Mouse (Mus musculus): ENCODE results near the gene Rock2. TPM values are rescaled to one million over a fixed set of nuclear protein-coding genes. Genes with fewer than 3 reads are reported as not detected.

Rock2 gene
- total and polyA plus RNA-seq, 3 experiments: 3.5 to 78.0 (median 59.7) TPM

GRCm38 (mm10) chr12:16900625-16901222 lies 6.0 kb downstream of the Rock2 start:
- H3K4me1 ChIP-seq (ENCODE audit: insufficient read depth, low read depth, low read length): peaks cover 45% of the 10 kb centered on the region
- no peak overlapping the region for H3K4me3 ChIP-seq (ENCODE audit: low read depth, low read length)
- no peaks in the 10 kb centered on the region for H3K27me3 ChIP-seq (ENCODE audit: insufficient read depth, low read length)
- ATAC-seq (ENCODE audit: extremely low read depth, insufficient number of reproducible peaks, low FRiP score, poor library complexity, severe bottlenecking) (0 out of 2 replicates have a peak, but pooled peaks have one; percentile 22), DNase-seq (ENCODE audit: low spot score) (no peak)
- TF ChIP-seq CTCF (IDR thresholded peaks at IDR 0.05; ENCODE audit: low read depth, low read length) (no peak), POLR2AphosphoS5 (IDR thresholded peaks at IDR 0.05; ENCODE audit: insufficient replicate concordance, low read depth, low read length) (no peak), TAL1 (conservative IDR thresholded peaks at IDR 0.05; ENCODE audit: low read depth, low read length) (no peak), GATA2 (IDR thresholded peaks at IDR 0.05; ENCODE audit: borderline replicate concordance, low read depth, low read length) (no peak), GATA1 (IDR thresholded peaks at IDR 0.05; ENCODE audit: borderline replicate concordance, low read length) (no peak)
- peaks cover 3% of the 10 kb centered on the region for H3K36me3 ChIP-seq (replicated peaks)
- H3K9me3 ChIP-seq (replicated peaks): no peaks in the 10 kb centered on the region

- no peaks in the 10 kb centered on the region for H3K9me3 ChIP-seq (replicated peaks)
- H3K4me3 ChIP-seq (ENCODE audit: low read depth, low read length): no peak overlapping the region
- peaks cover 3% of the 10 kb centered on the region for H3K36me3 ChIP-seq (replicated peaks)
- no peak for TF ChIP-seq POLR2AphosphoS5 (IDR thresholded peaks at IDR 0.05; ENCODE audit: insufficient replicate concordance, low read depth, low read length)
- TF ChIP-seq CTCF (IDR thresholded peaks at IDR 0.05; ENCODE audit: low read depth, low read length): no peak
- TF ChIP-seq GATA1 (IDR thresholded peaks at IDR 0.05; ENCODE audit: borderline replicate concordance, low read length): no peak
- no peak for TF ChIP-seq GATA2 (IDR thresholded peaks at IDR 0.05; ENCODE audit: borderline replicate concordance, low read depth, low read length)
- no peak for TF ChIP-seq TAL1 (conservative IDR thresholded peaks at IDR 0.05; ENCODE audit: low read depth, low read length)
- ATAC-seq (ENCODE audit: extremely low read depth, insufficient number of reproducible peaks, low FRiP score, poor library complexity, severe bottlenecking) (no peak), DNase-seq (ENCODE audit: low spot score) (no peak)
- peaks cover 20% of the 10 kb centered on the region for H3K4me1 ChIP-seq (ENCODE audit: insufficient read depth, low read depth, low read length)
- H3K27me3 ChIP-seq (ENCODE audit: insufficient read depth, low read length): no peaks in the 10 kb centered on the region
Measured at GRCm38 (mm10) chr12:16903949-16904635, 9.4 kb downstream of the Rock2 start.

- Histone ChIP-seq H3K4me3 (ENCODE audit: low read depth, low read length) (no peak overlapping the region), H3K9me3 (replicated peaks) (no peaks in the 10 kb centered on the region), H3K36me3 (replicated peaks) (peaks cover 6% of the 10 kb centered on the region), H3K27me3 (ENCODE audit: insufficient read depth, low read length) (no peaks in the 10 kb centered on the region), H3K4me1 (ENCODE audit: insufficient read depth, low read depth, low read length) (peaks cover 9% of the 10 kb centered on the region)
- ATAC-seq (ENCODE audit: extremely low read depth, insufficient number of reproducible peaks, low FRiP score, poor library complexity, severe bottlenecking) (no peak), DNase-seq (ENCODE audit: low spot score) (no peak)
- TF ChIP-seq TAL1 (conservative IDR thresholded peaks at IDR 0.05; ENCODE audit: low read depth, low read length): no peak
- no peak for TF ChIP-seq GATA1 (IDR thresholded peaks at IDR 0.05; ENCODE audit: borderline replicate concordance, low read length)
- TF ChIP-seq POLR2AphosphoS5 (IDR thresholded peaks at IDR 0.05; ENCODE audit: insufficient replicate concordance, low read depth, low read length): no peak
- TF ChIP-seq GATA2 (IDR thresholded peaks at IDR 0.05; ENCODE audit: borderline replicate concordance, low read depth, low read length): no peak
- TF ChIP-seq CTCF (IDR thresholded peaks at IDR 0.05; ENCODE audit: low read depth, low read length): no peak
Measured at GRCm38 (mm10) chr12:16907282-16907846, 12.7 kb downstream of the Rock2 start.

GRCm38 (mm10) chr12:16907953-16908648 lies 13.4 kb downstream of the Rock2 start:
- H3K4me1 ChIP-seq (ENCODE audit: insufficient read depth, low read depth, low read length): peaks cover 9% of the 10 kb centered on the region
- TF ChIP-seq POLR2AphosphoS5 (IDR thresholded peaks at IDR 0.05; ENCODE audit: insufficient replicate concordance, low read depth, low read length) (no peak), GATA2 (IDR thresholded peaks at IDR 0.05; ENCODE audit: borderline replicate concordance, low read depth, low read length) (no peak), GATA1 (IDR thresholded peaks at IDR 0.05; ENCODE audit: borderline replicate concordance, low read length) (no peak), CTCF (IDR thresholded peaks at IDR 0.05; ENCODE audit: low read depth, low read length) (no peak), TAL1 (conservative IDR thresholded peaks at IDR 0.05; ENCODE audit: low read depth, low read length) (no peak)
- no peak for ATAC-seq (ENCODE audit: extremely low read depth, insufficient number of reproducible peaks, low FRiP score, poor library complexity, severe bottlenecking)
- no peaks in the 10 kb centered on the region for H3K9me3 ChIP-seq (replicated peaks)
- H3K27me3 ChIP-seq (ENCODE audit: insufficient read depth, low read length): no peaks in the 10 kb centered on the region
- DNase-seq (ENCODE audit: low spot score): no peak
- peaks cover 6% of the 10 kb centered on the region for H3K36me3 ChIP-seq (replicated peaks)
- no peak overlapping the region for H3K4me3 ChIP-seq (ENCODE audit: low read depth, low read length)

- peaks cover 3% of the 10 kb centered on the region for H3K36me3 ChIP-seq (replicated peaks)
- ATAC-seq (ENCODE audit: extremely low read depth, insufficient number of reproducible peaks, low FRiP score, poor library complexity, severe bottlenecking) (no peak), DNase-seq (ENCODE audit: low spot score) (no peak)
- H3K27me3 ChIP-seq (ENCODE audit: insufficient read depth, low read length): no peaks in the 10 kb centered on the region
- TF ChIP-seq TAL1 (conservative IDR thresholded peaks at IDR 0.05; ENCODE audit: low read depth, low read length) (no peak), CTCF (IDR thresholded peaks at IDR 0.05; ENCODE audit: low read depth, low read length) (no peak), GATA2 (IDR thresholded peaks at IDR 0.05; ENCODE audit: borderline replicate concordance, low read depth, low read length) (no peak), GATA1 (IDR thresholded peaks at IDR 0.05; ENCODE audit: borderline replicate concordance, low read length) (no peak), POLR2AphosphoS5 (IDR thresholded peaks at IDR 0.05; ENCODE audit: insufficient replicate concordance, low read depth, low read length) (no peak)
- H3K9me3 ChIP-seq (replicated peaks): no peaks in the 10 kb centered on the region
- no peak overlapping the region for H3K4me3 ChIP-seq (ENCODE audit: low read depth, low read length)
- H3K4me1 ChIP-seq (ENCODE audit: insufficient read depth, low read depth, low read length): peaks cover 7% of the 10 kb centered on the region; the same call in 1 of the 2 replicates
Measured at GRCm38 (mm10) chr12:16911524-16911923, 16.8 kb downstream of the Rock2 start.
